Mouse (Mus musculus) stomach, postnatal 0 days (tissue): ENCODE data around the gene Gstp2. TPM values are rescaled to one million over a fixed set of nuclear protein-coding genes. Genes with fewer than 3 reads are reported as not detected.

Source experiments
- ATAC-seq: fragments of 200-750 bp; cut with Nextera tagmentation; 2 replicates; pipeline ENCODE4 v1.8.0; 2017; ENCODE audit not compliant: low FRiP score, low TSS enrichment
- DNase-seq: peaks from one replicate; pipeline ENCODE4 v3.0.0-alpha.2; 2016; ENCODE audit warnings: low spot score
- H3K27ac ChIP-seq: fragments of 300-500 bp; sonication (generic); replicated peaks from 2 replicates; pipeline ENCODE4 v1.5.1; 2014; ENCODE audit warnings: mild to moderate bottlenecking, control low read depth
- H3K27me3 ChIP-seq: fragments of 300-500 bp; sonication (generic); 2 replicates; pipeline ENCODE4 v1.6.1; 2014; ENCODE audit warnings: low read length; ENCODE audit not compliant: control insufficient read depth, insufficient read depth
- H3K36me3 ChIP-seq: fragments of 300-500 bp; sonication (generic); 2 replicates; pipeline ENCODE4 v1.6.1; 2014; ENCODE audit warnings: low read length, mixed read lengths; ENCODE audit not compliant: control insufficient read depth, insufficient read depth
- H3K4me1 ChIP-seq: fragments of 300-500 bp; sonication (generic); replicated peaks from 2 replicates; pipeline ENCODE4 v1.6.1; 2014; ENCODE audit warnings: antibody characterized with exemption; ENCODE audit not compliant: control insufficient read depth, insufficient read depth
- H3K4me2 ChIP-seq: fragments of 300-500 bp; sonication (generic); replicated peaks from 2 replicates; pipeline ENCODE4 v1.6.1; 2014; ENCODE audit warnings: low read depth, mild to moderate bottlenecking, control low read depth, moderate library complexity
- H3K4me3 ChIP-seq: fragments of 300-500 bp; sonication (generic); 2 replicates; pipeline ENCODE4 v1.5.1; 2014; ENCODE audit warnings: low read depth, low read length, control low read depth
- H3K9ac ChIP-seq: fragments of 300-500 bp; sonication (generic); 2 replicates; pipeline ENCODE4 v1.6.1; 2014; ENCODE audit warnings: mild to moderate bottlenecking, low read length, control low read depth, mixed read lengths
- H3K9me3 ChIP-seq: fragments of 300-500 bp; sonication (generic); 2 replicates; pipeline ENCODE4 v1.6.1; 2016; ENCODE audit warnings: low read length; ENCODE audit not compliant: control insufficient read depth
- CTCF ChIP-seq: IDR thresholded peaks from 2 replicates; pipeline ENCODE4 v1.5.1; 2016; ENCODE audit warnings: antibody characterized with exemption, low read depth, mild to moderate bottlenecking, moderate library complexity
- EP300 ChIP-seq: optimal IDR thresholded peaks from 2 replicates; pipeline ENCODE3; 2016; ENCODE audit warnings: antibody characterized with exemption
- WGBS: fragments of 180-500 bp; shearing (Covaris S2); extraction: QIAGEN DNeasy Blood & Tissue Kit; methylation state at CpG from one replicate; pipeline ENCODE4 v1.1.7; 2014; 5-methylcytosine and 5-hydroxymethylcytosine counted together
- polyA plus RNA-seq: library from polyadenylated mRNA; unstranded; fragments of >200 nt; fragmentation: Nextera tagmentation; extraction: Ambion mirVana; gene quantifications from 2 replicates; pipeline ENCODE4 v1.2.1, GENCODE M21; 2015

Gene Gstp2
- polyA plus RNA-seq, 1 experiment from 2014 or later: 93.1 TPM

GRCm38 (mm10) chr19:3994932-3995331, 50.9 kb downstream of the Gstp2 start:
- no peak overlapping the region for H3K4me2 ChIP-seq
- no peaks in the 10 kb centered on the region for H3K27me3 ChIP-seq
- 62% methylated on average over 6 of the region's 6 CpGs for WGBS
- no peak overlapping the region for H3K9ac ChIP-seq
- H3K9me3 ChIP-seq: no peaks in the 10 kb centered on the region
- H3K36me3 ChIP-seq: no peaks in the 10 kb centered on the region
- no peak for ATAC-seq
- no peaks in the 10 kb centered on the region; the same call in 1 of the 2 replicates for H3K4me1 ChIP-seq
- H3K4me3 ChIP-seq: no peak overlapping the region
- no peak for TF ChIP-seq CTCF
- TF ChIP-seq EP300: no peak
- DNase-seq: no peak
- no peak overlapping the region for H3K27ac ChIP-seq

- H3K36me3 ChIP-seq: no peaks in the 10 kb centered on the region
- H3K4me1 ChIP-seq: no peaks in the 10 kb centered on the region
- ATAC-seq (no peak), DNase-seq (no peak)
- WGBS: 51% methylated on average over 5 of the region's 5 CpGs
- no peaks in the 10 kb centered on the region for H3K9me3 ChIP-seq
- H3K27ac ChIP-seq: no peak within 1 kb of the TSS
- H3K27me3 ChIP-seq: no peaks in the 10 kb centered on the region
- TF ChIP-seq EP300 (no peak), CTCF (no peak)
- no peak within 1 kb of the TSS for H3K4me2 ChIP-seq
- H3K4me3 ChIP-seq: no peak within 1 kb of the TSS
- no peak within 1 kb of the TSS for H3K9ac ChIP-seq
Observed at GRCm38 (mm10) chr19:3992416-3992815, 53.4 kb downstream of the Gstp2 start, which contains the start of gene Tbx10. TSS of gene Tbx10 (plus strand) at chr19:3992752.

GRCm38 (mm10) chr19:3991966-3992365, 53.9 kb downstream of the Gstp2 start:
- Histone ChIP-seq H3K9me3 (no peaks in the 10 kb centered on the region), H3K27me3 (no peaks in the 10 kb centered on the region), H3K4me2 (no peak overlapping the region), H3K36me3 (no peaks in the 10 kb centered on the region), H3K27ac (no peak overlapping the region), H3K4me3 (no peak overlapping the region), H3K4me1 (0 out of 2 replicates have a peak, but pooled peaks cover under 1% of the 10 kb centered on the region), H3K9ac (no peak overlapping the region)
- TF ChIP-seq CTCF (no peak), EP300 (no peak)
- ATAC-seq: no peak
- 86% methylated on average over 3 of the region's 3 CpGs for WGBS
- DNase-seq: no peak

- ATAC-seq (no peak), DNase-seq (no peak)
- Histone ChIP-seq H3K27me3 (no peaks in the 10 kb centered on the region), H3K4me1 (0 out of 2 replicates have a peak, but pooled peaks cover 4% of the 10 kb centered on the region), H3K4me2 (no peak overlapping the region), H3K4me3 (no peak overlapping the region), H3K36me3 (no peaks in the 10 kb centered on the region), H3K27ac (no peak overlapping the region), H3K9ac (no peak overlapping the region), H3K9me3 (no peaks in the 10 kb centered on the region)
- WGBS: 97% methylated on average over 3 of the region's 3 CpGs
- TF ChIP-seq CTCF (no peak), EP300 (no peak)
Observed at GRCm38 (mm10) chr19:3991562-3991961, 54.3 kb downstream of the Gstp2 start.

GRCm38 (mm10) chr19:3990804-3991203, 55.0 kb downstream of the Gstp2 start:
- no peak for ATAC-seq
- TF ChIP-seq EP300: no peak
- WGBS: 41% methylated on average over 6 of the region's 6 CpGs

More at GRCm38 (mm10) chr19:3990804-3991203, 55.0 kb downstream of the Gstp2 start:
- Histone ChIP-seq H3K9me3 (no peaks in the 10 kb centered on the region), H3K4me2 (no peak overlapping the region), H3K27ac (no peak overlapping the region), H3K9ac (no peak overlapping the region), H3K36me3 (no peaks in the 10 kb centered on the region), H3K27me3 (no peaks in the 10 kb centered on the region), H3K4me3 (no peak overlapping the region), H3K4me1 (0 out of 2 replicates have a peak, but pooled peaks cover 5% of the 10 kb centered on the region)
- no peak for DNase-seq

Other genes with a start within 250 kb of the Gstp2 start
- 21.2 and 24.2 TPM in 2 replicates for gene Chka, start 194.2 kb downstream of the Gstp2 start, polyA plus RNA-seq
- 17.4 and 21.8 TPM in 2 replicates for gene Tcirg1, start 138.9 kb downstream of the Gstp2 start, polyA plus RNA-seq
- 277 and 284 TPM in 2 replicates for gene Ndufs8, start 133.2 kb downstream of the Gstp2 start, polyA plus RNA-seq
- 1.8 and 2.2 TPM in 2 replicates for gene Aldh3b1, start 116.2 kb downstream of the Gstp2 start, polyA plus RNA-seq
- 17.4 and 19.7 TPM in 2 replicates for gene Unc93b1, start 110.8 kb downstream of the Gstp2 start, polyA plus RNA-seq
- 1.1 TPM in 2 replicates for gene Aldh3b3, start 87.4 kb downstream of the Gstp2 start, polyA plus RNA-seq
- gene Aldh3b2, start 73.7 kb downstream of the Gstp2 start, polyA plus RNA-seq: 75.8 and 84.1 TPM in 2 replicates
- gene Acy3, start 59.5 kb downstream of the Gstp2 start, polyA plus RNA-seq: 9.9 TPM in 2 replicates
- gene Tbx10, start 53.3 kb downstream of the Gstp2 start, polyA plus RNA-seq: 0.05 TPM in 1 of 2 replicates, not detected in the other
- gene Nudt8, start 45.4 kb downstream of the Gstp2 start, polyA plus RNA-seq: 39.3 and 40.7 TPM in 2 replicates
- gene Gm49405, start 45.4 kb downstream of the Gstp2 start, polyA plus RNA-seq: 1.1 and 1.3 TPM in 2 replicates
- gene Doc2g, start 42.7 kb downstream of the Gstp2 start, polyA plus RNA-seq: 1.2 and 1.7 TPM in 2 replicates
- gene Ndufv1, start 33.2 kb downstream of the Gstp2 start, polyA plus RNA-seq: 213 and 216 TPM in 2 replicates
- gene Gstp1, start 8.0 kb downstream of the Gstp2 start, polyA plus RNA-seq: 1,012 and 1,081 TPM in 2 replicates
- gene Gstp3, start 13.5 kb upstream of the Gstp2 start, polyA plus RNA-seq: 7.1 and 9.7 TPM in 2 replicates
- gene Cabp2, start 35.6 kb upstream of the Gstp2 start, polyA plus RNA-seq: not detected in 2 replicates
- gene Cdk2ap2, start 51.2 kb upstream of the Gstp2 start, polyA plus RNA-seq: 129 and 134 TPM in 2 replicates
- gene Pitpnm1, start 54.0 kb upstream of the Gstp2 start, polyA plus RNA-seq: 8.3 and 11.2 TPM in 2 replicates
- 47.0 and 48.0 TPM in 2 replicates for gene Aip, start 79.8 kb upstream of the Gstp2 start, polyA plus RNA-seq
- 0.02 TPM in 1 of 2 replicates, not detected in the other for gene Gpr152, start 93.8 kb upstream of the Gstp2 start, polyA plus RNA-seq
- 0.05 TPM in 1 of 2 replicates, not detected in the other for gene Cabp4, start 98.0 kb upstream of the Gstp2 start, polyA plus RNA-seq
- 127 and 133 TPM in 2 replicates for gene Coro1b, start 102.6 kb upstream of the Gstp2 start, polyA plus RNA-seq
- gene Ptprcap, start 107.6 kb upstream of the Gstp2 start, polyA plus RNA-seq: 1.1 and 1.3 TPM in 2 replicates
- 41.1 and 49.3 TPM in 2 replicates for gene Rps6kb2, start 117.3 kb upstream of the Gstp2 start, polyA plus RNA-seq
- gene Carns1, start 129.5 kb upstream of the Gstp2 start, polyA plus RNA-seq: 1.5 TPM in 2 replicates
- 2.3 and 2.9 TPM in 2 replicates for gene Tbc1d10c, start 145.3 kb upstream of the Gstp2 start, polyA plus RNA-seq
- 497 and 506 TPM in 2 replicates for gene Ppp1ca, start 146.0 kb upstream of the Gstp2 start, polyA plus RNA-seq
- 11.0 and 11.3 TPM in 2 replicates for gene Rad9a, start 155.6 kb upstream of the Gstp2 start, polyA plus RNA-seq
- gene Clcf1, start 168.2 kb upstream of the Gstp2 start, polyA plus RNA-seq: 3.2 and 3.6 TPM in 2 replicates
- not detected in 2 replicates for gene AC109138.7, start 168.3 kb upstream of the Gstp2 start, polyA plus RNA-seq
- 42.8 and 45.0 TPM in 2 replicates for gene Pold4, start 185.9 kb upstream of the Gstp2 start, polyA plus RNA-seq
- gene Ssh3, start 223.2 kb upstream of the Gstp2 start, polyA plus RNA-seq: 36.9 and 41.0 TPM in 2 replicates
- gene Ankrd13d, start 237.1 kb upstream of the Gstp2 start, polyA plus RNA-seq: 5.0 and 5.2 TPM in 2 replicates